Mouse (Mus musculus) neural tube, embryonic 13.5 days (tissue): ENCODE measurements around the gene Ptpn1. TPM values are rescaled to one million over a fixed set of nuclear protein-coding genes. Genes with fewer than 3 reads are reported as not detected.

Experiments used
- ATAC-seq: fragments of 200-750 bp; cut with Nextera tagmentation; 2 replicates; pipeline ENCODE4 v1.8.0; 2017; ENCODE audit warnings: low read depth, mild to moderate bottlenecking, moderate TSS enrichment, moderate library complexity
- H3K27ac ChIP-seq: fragments of 300-500 bp; sonication (generic); replicated peaks from 2 replicates; pipeline ENCODE4 v1.5.1; 2015; ENCODE audit warnings: moderate library complexity, mild to moderate bottlenecking, inconsistent platforms
- H3K27me3 ChIP-seq: fragments of 300-500 bp; sonication (generic); 2 replicates; pipeline ENCODE4 v1.6.1; 2015; ENCODE audit warnings: mild to moderate bottlenecking, inconsistent platforms
- H3K36me3 ChIP-seq: fragments of 300-500 bp; sonication (generic); 2 replicates; pipeline ENCODE4 v1.6.1; 2015; ENCODE audit warnings: mild to moderate bottlenecking, inconsistent platforms
- H3K4me1 ChIP-seq: fragments of 300-500 bp; sonication (generic); replicated peaks from 2 replicates; pipeline ENCODE4 v1.6.1; 2015; ENCODE audit warnings: inconsistent platforms
- H3K4me2 ChIP-seq: fragments of 300-500 bp; sonication (generic); 2 replicates; pipeline ENCODE4 v1.6.1; 2015; ENCODE audit warnings: inconsistent platforms, mild to moderate bottlenecking, moderate library complexity
- H3K4me3 ChIP-seq: fragments of 300-500 bp; sonication (generic); 2 replicates; pipeline ENCODE4 v1.5.1; 2015; ENCODE audit warnings: mild to moderate bottlenecking, inconsistent platforms
- H3K9ac ChIP-seq: fragments of 300-500 bp; sonication (generic); 2 replicates; pipeline ENCODE4 v1.6.1; 2015; ENCODE audit warnings: moderate library complexity, mild to moderate bottlenecking, inconsistent platforms
- H3K9me3 ChIP-seq: fragments of 300-500 bp; sonication (generic); 2 replicates; pipeline ENCODE4 v1.6.1; 2016; ENCODE audit warnings: inconsistent platforms
- WGBS: fragments of 180-500 bp; shearing (Covaris S2); methylation state at CpG from one replicate; pipeline ENCODE4 v1.1.7; 2015; 5-methylcytosine and 5-hydroxymethylcytosine counted together
- polyA plus RNA-seq: library from polyadenylated mRNA; unstranded; fragments of >200 nt; fragmentation: Nextera tagmentation; extraction: Ambion mirVana; gene quantifications from 2 replicates; pipeline ENCODE4 v1.2.1, GENCODE M21; 2015

Ptpn1 gene
- polyA plus RNA-seq, 1 experiment from 2014 or later = 110 TPM

DNA sequence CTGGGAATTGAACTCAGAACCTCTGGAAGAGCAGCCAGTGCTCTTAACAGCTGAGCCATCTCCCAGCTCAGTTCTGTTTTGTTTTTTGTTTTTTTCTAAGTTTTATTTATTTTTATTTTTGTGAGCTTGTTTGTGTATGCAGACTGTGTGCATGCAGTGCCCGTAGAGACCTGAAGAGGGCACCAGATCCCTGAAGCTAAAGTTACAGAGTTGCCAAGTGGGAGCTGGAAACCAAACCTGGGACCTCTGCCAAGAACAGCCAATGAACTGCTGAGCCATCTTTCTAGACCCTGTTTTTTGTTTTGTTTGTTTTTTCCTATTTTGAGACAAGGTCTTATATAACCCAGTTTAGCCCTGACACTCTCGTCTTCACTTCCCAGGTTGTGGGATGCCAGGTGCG is 96.5 kb downstream of the Ptpn1 start:
- Histone ChIP-seq H3K9me3 (no peaks in the 10 kb centered on the region), H3K27me3 (no peaks in the 10 kb centered on the region), H3K36me3 (no peaks in the 10 kb centered on the region), H3K27ac (no peak overlapping the region), H3K4me1 (no peaks in the 10 kb centered on the region), H3K9ac (no peak overlapping the region), H3K4me3 (no peak overlapping the region), H3K4me2 (no peak overlapping the region)
- no peak for ATAC-seq
- WGBS = 95% methylated on average over 3 of the region's 3 CpGs

Other genes with a start within 250 kb of the Ptpn1 start
- 2.2 and 2.3 TPM in 2 replicates for gene Cebpb, start 243.1 kb upstream of the Ptpn1 start, polyA plus RNA-seq
- gene Tmem189, start 242.2 kb upstream of the Ptpn1 start, polyA plus RNA-seq = 40.1 and 41.9 TPM in 2 replicates
- 0.40 and 0.61 TPM in 2 replicates for gene Ripor3, start 78.6 kb downstream of the Ptpn1 start, polyA plus RNA-seq
- 7.5 and 9.1 TPM in 2 replicates for gene Pard6b, start 148.9 kb downstream of the Ptpn1 start, polyA plus RNA-seq